Mouse (Mus musculus) cerebellum, adult 2 months (tissue): ENCODE results near the gene Ube2v1.
"Not testable (repeated sequence)": the region's sequence is repeated elsewhere in the genome, so short reads cannot be mapped to it uniquely, and the experiment has no call there.

ENCODE experiments used
- CTCF ChIP-seq: fragments of 200-500 bp; IDR thresholded peaks from 2 replicates; pipeline ENCODE4 v1.5.1; 2011; ENCODE audit warnings: low read depth, mild to moderate bottlenecking, control low read depth, low read length, moderate library complexity, borderline replicate concordance; ENCODE audit not compliant: insufficient read depth
- POLR2A ChIP-seq: fragments of 200-500 bp; IDR thresholded peaks from 2 replicates; pipeline ENCODE4 v1.6.1; 2011; ENCODE audit warnings: low read length, control low read depth, borderline replicate concordance; ENCODE audit not compliant: insufficient read depth

GRCm38 (mm10) chr2:167643356-167644052 lies 11.6 kb upstream of the Ube2v1 start:
- TF ChIP-seq POLR2A, CTCF: not testable (repeated sequence)
